Mouse (Mus musculus) left cerebral cortex, adult 9 months (tissue): ENCODE measurements around the gene Mllt6.
"Not testable (repeated sequence)": the region's sequence is repeated elsewhere in the genome, so short reads cannot be mapped to it uniquely, and the experiment has no call there.

Experiments used
- DNase-seq, 2 experiments: peaks; one replicate each; pipeline ENCODE4 v3.0.0; 2022; ENCODE audit warnings: low spot score in 2 of 2

Mllt6 gene

DNA sequence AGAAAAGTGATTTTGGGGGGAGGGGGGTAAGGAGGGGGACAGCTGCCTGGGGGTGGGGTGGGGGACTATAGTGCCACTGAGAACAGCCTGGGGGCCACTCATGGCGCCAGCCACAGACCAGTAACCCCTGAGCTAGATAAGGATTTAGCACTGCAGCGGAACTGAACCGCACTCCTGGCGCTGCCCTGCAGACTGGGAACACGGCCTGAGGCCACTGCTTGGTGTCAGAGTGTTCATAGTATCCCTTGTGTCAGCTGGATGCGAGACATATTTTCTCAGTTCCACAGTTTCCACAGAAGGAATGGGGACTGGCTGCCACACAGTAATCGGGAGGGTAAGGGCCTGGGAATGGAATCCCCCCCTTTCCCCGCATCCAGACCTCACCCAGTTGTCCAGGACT is 52.8 kb downstream of the Mllt6 start:
- DNase-seq, result no peak

DNA sequence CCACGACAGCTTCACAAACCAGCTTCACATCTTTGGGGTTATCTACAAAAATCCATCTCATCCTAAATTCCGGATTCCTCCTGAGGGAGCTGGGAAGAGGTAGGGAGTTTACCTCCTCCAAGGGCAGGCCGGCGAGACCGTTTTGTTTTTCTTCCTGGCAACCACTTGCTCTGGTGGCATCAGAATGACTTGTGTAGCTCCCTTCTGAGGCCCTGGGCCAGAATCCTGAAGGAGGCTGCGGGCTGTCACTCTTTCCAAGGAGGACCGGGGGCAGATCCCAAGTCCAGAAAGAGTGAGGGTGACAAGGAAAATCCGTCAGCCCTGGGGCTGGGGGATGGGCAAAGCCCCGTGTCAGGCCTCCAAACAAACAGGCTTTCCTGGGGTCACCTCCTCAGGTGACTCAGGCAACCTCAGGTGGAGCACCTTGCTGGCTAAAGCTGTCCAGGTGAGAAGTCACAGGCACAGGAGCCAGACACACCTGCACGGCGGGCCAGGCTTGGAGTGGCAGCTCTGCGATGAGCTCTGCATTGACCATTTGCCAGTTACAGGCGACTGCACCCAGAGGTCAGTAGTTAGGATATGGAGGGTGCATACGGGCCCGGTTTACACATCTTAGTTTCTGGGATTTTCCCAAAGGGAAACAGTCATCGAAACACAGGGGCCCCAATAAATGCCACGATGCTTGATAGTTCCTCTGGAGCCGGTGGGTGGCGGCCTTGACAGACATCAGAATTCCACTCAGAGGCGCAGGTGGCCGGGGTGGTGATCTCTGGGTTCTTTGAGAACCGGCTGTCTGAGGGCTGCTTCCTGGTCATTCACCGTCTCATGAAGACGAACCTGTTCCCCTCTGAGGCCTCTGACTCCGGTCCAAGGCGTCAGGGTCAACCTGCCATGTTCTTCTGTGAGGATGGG is 54.4 kb downstream of the Mllt6 start:
- no peak for DNase-seq

DNA sequence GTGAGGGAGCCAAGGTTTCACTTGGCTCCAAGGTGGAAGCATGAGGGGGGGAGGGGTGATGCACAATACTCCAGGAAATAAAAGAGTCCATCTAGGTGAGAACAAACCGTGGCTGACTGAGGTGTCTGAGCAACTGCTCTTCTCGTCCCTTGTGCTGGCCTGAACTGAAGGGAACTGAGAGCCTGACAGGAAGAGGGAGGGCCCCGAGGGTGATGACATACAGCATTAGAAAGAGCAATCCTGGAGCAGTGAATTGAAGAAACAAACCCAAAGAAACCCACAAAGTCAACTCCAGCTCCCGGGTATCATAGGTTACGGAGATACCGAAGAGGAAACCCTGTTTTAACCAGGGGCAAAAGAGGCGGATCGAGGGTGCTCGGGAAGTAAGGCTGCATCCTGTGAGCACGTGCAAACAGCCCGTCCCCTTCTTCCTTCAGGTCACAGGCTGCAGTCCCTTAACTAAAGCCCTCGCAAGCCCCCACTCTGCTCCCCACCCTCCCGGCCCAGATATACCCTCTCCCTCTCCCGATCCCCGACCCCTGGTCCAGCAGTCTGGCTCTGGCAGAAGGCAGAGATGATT is 55.2 kb downstream of the Mllt6 start:
- DNase-seq, result no peak

DNA sequence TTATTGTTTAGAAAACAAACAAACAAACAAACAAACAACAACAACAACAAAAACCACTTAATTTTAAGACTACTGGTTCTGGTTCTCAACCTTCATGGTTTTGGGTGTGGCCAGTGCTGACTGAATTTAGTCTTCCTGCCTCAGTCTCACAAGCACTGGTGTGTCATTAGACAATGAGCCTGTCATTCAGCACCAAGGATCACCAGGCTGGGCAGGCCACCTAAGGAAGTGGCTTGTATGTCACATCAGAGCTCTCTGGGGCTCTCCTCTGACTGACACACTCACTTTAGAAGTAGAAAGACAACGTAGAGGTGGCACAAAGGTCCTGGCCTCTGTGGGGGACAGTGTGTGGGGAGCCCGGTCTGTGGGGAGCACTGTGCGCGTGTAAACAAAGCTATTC is 55.8 kb downstream of the Mllt6 start:
- DNase-seq, result no peak

DNA sequence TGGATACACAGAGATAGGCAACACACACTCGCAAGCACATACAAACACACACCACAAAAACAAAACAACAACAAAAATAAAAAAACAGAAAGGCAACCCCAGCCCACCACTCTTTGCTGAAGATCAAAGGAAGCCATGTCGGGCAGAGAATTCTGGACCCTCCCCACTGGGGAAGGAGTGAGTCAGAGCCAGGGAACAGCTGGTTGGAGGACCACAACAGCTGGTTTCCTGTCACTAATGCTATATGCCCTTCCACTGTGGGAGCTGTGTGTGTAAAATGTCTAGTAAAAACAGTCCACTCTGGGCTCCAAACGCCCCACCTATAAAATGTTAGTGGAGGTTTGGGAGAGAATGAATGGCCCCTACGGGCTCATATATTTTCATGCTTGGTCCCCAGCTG is 58.1 kb downstream of the Mllt6 start:
- no peak for DNase-seq

DNA sequence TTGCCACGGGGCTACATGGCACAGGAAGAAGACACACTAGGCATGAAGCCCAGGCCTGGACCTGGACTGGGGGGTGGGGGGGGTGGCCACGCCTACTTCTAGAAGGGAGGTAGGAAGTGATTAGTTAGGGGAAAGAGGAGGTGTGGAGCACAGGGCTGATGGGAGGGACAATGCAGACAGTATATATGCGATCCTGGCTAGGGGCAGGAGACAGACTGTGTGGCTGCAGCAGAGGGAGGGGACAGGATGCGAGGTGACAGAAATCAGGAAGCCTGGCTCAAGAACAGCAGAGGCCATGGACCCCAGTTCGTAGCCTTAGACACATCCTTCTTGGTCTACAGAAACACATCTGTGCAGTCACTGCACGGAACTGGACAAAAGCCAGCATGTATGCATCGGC is 60.5 kb downstream of the Mllt6 start:
- no peak for DNase-seq

DNA sequence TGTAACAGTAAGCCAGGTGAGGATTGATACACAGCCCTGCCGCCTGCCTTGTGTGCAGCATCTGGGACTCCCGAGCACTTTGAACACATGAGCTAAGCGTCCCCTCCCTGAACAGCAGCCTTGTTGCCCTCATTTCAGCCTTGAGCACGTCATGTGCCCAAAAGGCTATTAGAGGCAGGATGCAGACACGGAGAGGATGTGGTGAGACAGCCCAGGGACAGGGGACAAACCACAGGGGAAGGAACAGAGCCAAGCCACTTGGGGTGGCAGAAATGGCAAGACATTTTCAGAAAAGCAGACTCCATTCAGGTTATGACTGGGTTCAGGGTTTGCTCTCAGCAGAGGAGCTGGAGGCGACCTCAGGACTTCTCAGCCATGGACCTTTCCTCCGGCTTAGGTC is 65.1 kb downstream of the Mllt6 start:
- no peak for DNase-seq

DNA sequence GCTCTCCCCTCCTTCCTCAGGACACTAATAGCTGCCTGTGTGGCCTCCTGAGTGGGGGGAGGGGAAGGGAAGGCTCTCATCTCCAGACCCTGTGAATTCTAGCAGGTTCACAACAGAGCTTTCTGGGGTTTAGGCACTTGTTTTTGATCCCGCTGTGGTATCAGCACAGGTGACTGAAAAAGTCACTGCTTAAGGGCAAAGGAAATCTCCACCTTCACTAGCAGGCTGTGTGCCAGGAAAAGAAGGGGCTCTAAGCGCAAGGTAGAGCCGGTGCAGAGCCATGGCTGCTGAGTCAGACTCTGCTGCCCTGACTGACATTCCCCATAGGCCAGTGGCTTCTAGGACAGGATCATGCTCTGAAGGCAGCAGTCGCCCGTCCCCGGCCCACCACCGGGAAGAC is 65.5 kb downstream of the Mllt6 start:
- no peak for DNase-seq

DNA sequence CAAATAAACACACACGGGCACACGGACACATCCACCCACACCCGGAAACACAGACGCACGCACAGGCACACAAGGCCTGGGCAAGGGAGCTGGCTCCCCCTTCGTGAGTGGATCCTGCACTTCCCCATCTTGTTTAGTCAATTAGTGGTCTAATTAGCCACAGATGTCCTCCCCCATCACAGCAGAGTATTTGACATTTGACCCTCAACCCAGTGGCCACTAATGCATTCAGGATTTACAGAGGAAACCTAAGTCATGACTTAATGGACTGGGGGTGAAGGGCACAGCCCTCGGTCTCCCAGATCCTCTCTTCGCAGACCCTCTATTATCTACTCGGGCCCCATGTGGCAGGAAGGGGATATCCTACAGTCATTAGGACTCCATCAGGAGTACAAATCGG is 70.5 kb downstream of the Mllt6 start:
- DNase-seq, result no peak

DNA sequence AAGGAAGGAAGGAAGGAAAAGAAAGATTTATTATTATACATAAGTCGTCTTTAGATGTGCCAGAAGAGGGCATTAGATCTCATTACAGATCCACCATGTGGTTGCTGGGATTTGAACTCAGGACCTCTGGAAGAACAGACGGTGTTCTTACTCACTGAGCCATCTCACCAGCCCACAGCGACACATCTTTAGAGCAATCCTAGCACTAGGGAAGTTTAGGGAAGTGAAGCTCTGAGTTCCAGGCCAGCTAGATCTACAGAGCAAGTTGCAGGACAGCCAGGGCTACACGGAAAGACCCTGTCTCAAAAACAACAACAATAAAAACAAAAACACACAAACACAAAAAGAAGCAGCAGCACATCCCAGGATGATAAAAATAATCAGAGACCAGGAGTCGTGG is 71.6 kb downstream of the Mllt6 start:
- DNase-seq, result not testable (repeated sequence)
